Mouse (Mus musculus): Measurements from ENCODE around the gene Zmynd11. TPM values are rescaled to one million over a fixed set of nuclear protein-coding genes. Genes with fewer than 3 reads are reported as not detected.
"Not testable (repeated sequence)": the region's sequence is repeated elsewhere in the genome, so short reads cannot be mapped to it uniquely, and the experiment has no call there.

Zmynd11 gene
- polyA plus RNA-seq, 1 experiment from 2014 or later, result 152 TPM

GRCm38 (mm10) chr13:9760057-9760456, 5.1 kb downstream of the Zmynd11 start:
- Histone ChIP-seq H3K4me3 (no peak overlapping the region), H3K9me3 (no peaks in the 10 kb centered on the region), H3K36me3 (no peaks in the 10 kb centered on the region), H3K4me2 (no peak overlapping the region), H3K27ac (replicated peaks) (no peak overlapping the region), H3K4me1 (replicated peaks) (peaks cover 52% of the 10 kb centered on the region), H3K9ac (no peak overlapping the region), H3K27me3 (no peaks in the 10 kb centered on the region)
- no peak for ATAC-seq (ENCODE audit: low FRiP score, low read depth)
- WGBS, result 11% methylated on average over 6 of the region's 6 CpGs

- Histone ChIP-seq H3K36me3 (no peaks in the 10 kb centered on the region), H3K4me2 (peak overlapping the region; percentile 10), H3K4me1 (replicated peaks) (peaks cover 58% of the 10 kb centered on the region), H3K4me3 (no peak overlapping the region), H3K9me3 (no peaks in the 10 kb centered on the region), H3K9ac (no peak overlapping the region), H3K27me3 (no peaks in the 10 kb centered on the region), H3K27ac (replicated peaks) (0 out of 2 replicates have a peak overlapping the region, but pooled peaks have one; percentile 12)
- ATAC-seq (ENCODE audit: low FRiP score, low read depth), result peak; percentile 74; the same call in 1 of the 2 replicates
- WGBS, result 29% methylated on average over 9 of the region's 9 CpGs
Measured at GRCm38 (mm10) chr13:9757842-9758491, 7.2 kb downstream of the Zmynd11 start.

- Histone ChIP-seq H3K4me3 (no peak overlapping the region), H3K9ac (no peak overlapping the region), H3K36me3 (no peaks in the 10 kb centered on the region), H3K4me1 (replicated peaks) (peaks cover 32% of the 10 kb centered on the region), H3K4me2 (no peak overlapping the region), H3K27me3 (no peaks in the 10 kb centered on the region), H3K27ac (replicated peaks) (no peak overlapping the region), H3K9me3 (no peaks in the 10 kb centered on the region)
- no peak for ATAC-seq (ENCODE audit: low FRiP score, low read depth)
- 42% methylated on average over 3 of the region's 3 CpGs for WGBS
Measured at GRCm38 (mm10) chr13:9753706-9754105, 11.4 kb downstream of the Zmynd11 start.

- Histone ChIP-seq H3K4me2 (no peak overlapping the region), H3K36me3 (no peaks in the 10 kb centered on the region), H3K9ac (no peak overlapping the region), H3K27me3 (no peaks in the 10 kb centered on the region), H3K27ac (replicated peaks) (no peak overlapping the region), H3K9me3 (no peaks in the 10 kb centered on the region), H3K4me3 (no peak overlapping the region), H3K4me1 (replicated peaks) (peaks cover 14% of the 10 kb centered on the region)
- WGBS, result 19% methylated on average over 1 of the region's 1 CpGs
- no peak for ATAC-seq (ENCODE audit: low FRiP score, low read depth)
Measured at GRCm38 (mm10) chr13:9750320-9750719, 14.8 kb downstream of the Zmynd11 start.

- Histone ChIP-seq H3K9me3 (no peaks in the 10 kb centered on the region), H3K36me3 (no peaks in the 10 kb centered on the region), H3K4me1 (replicated peaks) (peaks cover 14% of the 10 kb centered on the region), H3K27ac (replicated peaks) (no peak overlapping the region), H3K4me2 (no peak overlapping the region), H3K9ac (no peak overlapping the region), H3K4me3 (no peak overlapping the region), H3K27me3 (no peaks in the 10 kb centered on the region)
- 72% methylated on average over 4 of the region's 4 CpGs for WGBS
- no peak for ATAC-seq (ENCODE audit: low FRiP score, low read depth)
Measured at GRCm38 (mm10) chr13:9749796-9750195, 15.3 kb downstream of the Zmynd11 start.

GRCm38 (mm10) chr13:9738190-9738589, 26.9 kb downstream of the Zmynd11 start:
- Histone ChIP-seq H3K4me2 (no peak overlapping the region), H3K27me3 (no peaks in the 10 kb centered on the region), H3K9ac (no peak overlapping the region), H3K36me3 (no peaks in the 10 kb centered on the region), H3K27ac (replicated peaks) (no peak overlapping the region), H3K9me3 (no peaks in the 10 kb centered on the region), H3K4me3 (no peak overlapping the region), H3K4me1 (replicated peaks) (peaks cover 9% of the 10 kb centered on the region)
- 56% methylated on average over 2 of the region's 2 CpGs for WGBS
- ATAC-seq (ENCODE audit: low FRiP score, low read depth), result peak; percentile 36

- no peak overlapping the region for H3K27ac ChIP-seq (replicated peaks)
- H3K4me2 ChIP-seq, result no peak overlapping the region
- no peaks in the 10 kb centered on the region for H3K9me3 ChIP-seq
- no peaks in the 10 kb centered on the region for H3K27me3 ChIP-seq
- 74% methylated on average over 5 of the region's 5 CpGs for WGBS
- peaks cover 9% of the 10 kb centered on the region for H3K4me1 ChIP-seq (replicated peaks)
- H3K9ac ChIP-seq, result no peak overlapping the region
- ATAC-seq (ENCODE audit: low FRiP score, low read depth), result no peak
- peaks cover 3% of the 10 kb centered on the region; the same call in 1 of the 2 replicates for H3K36me3 ChIP-seq
- H3K4me3 ChIP-seq, result no peak overlapping the region
Measured at GRCm38 (mm10) chr13:9737024-9737423, 28.1 kb downstream of the Zmynd11 start.

- H3K36me3 ChIP-seq; H3K27me3 ChIP-seq; H3K9me3 ChIP-seq; H3K4me3 ChIP-seq; H3K9ac ChIP-seq; H3K4me2 ChIP-seq; ATAC-seq (ENCODE audit: low FRiP score, low read depth); H3K4me1 ChIP-seq (replicated peaks); H3K27ac ChIP-seq (replicated peaks): not testable (repeated sequence)
- 94% methylated on average over 4 of the region's 5 CpGs for WGBS
Measured at GRCm38 (mm10) chr13:9732262-9732661, 32.9 kb downstream of the Zmynd11 start.

GRCm38 (mm10) chr13:9729073-9729472, 36.1 kb downstream of the Zmynd11 start:
- ATAC-seq (ENCODE audit: low FRiP score, low read depth), result no peak
- Histone ChIP-seq H3K4me3 (no peak overlapping the region), H3K27ac (replicated peaks) (no peak overlapping the region), H3K4me2 (no peak overlapping the region), H3K9me3 (no peaks in the 10 kb centered on the region), H3K4me1 (replicated peaks) (no peaks in the 10 kb centered on the region; the same call in 1 of the 2 replicates), H3K9ac (no peak overlapping the region), H3K36me3 (peaks cover 11% of the 10 kb centered on the region), H3K27me3 (no peaks in the 10 kb centered on the region)
- WGBS, result 82% methylated on average over 1 of the region's 1 CpGs

- Histone ChIP-seq H3K9me3 (no peaks in the 10 kb centered on the region), H3K27me3 (no peaks in the 10 kb centered on the region), H3K9ac (no peak overlapping the region), H3K4me2 (no peak overlapping the region), H3K36me3 (0 out of 2 replicates have a peak, but pooled peaks cover 7% of the 10 kb centered on the region), H3K4me1 (replicated peaks) (no peaks in the 10 kb centered on the region), H3K4me3 (no peak overlapping the region), H3K27ac (replicated peaks) (no peak overlapping the region)
- no peak for ATAC-seq (ENCODE audit: low FRiP score, low read depth)
- 91% methylated on average over 1 of the region's 1 CpGs for WGBS
Measured at GRCm38 (mm10) chr13:9715224-9715623, 49.9 kb downstream of the Zmynd11 start.

GRCm38 (mm10) chr13:9713462-9714134, 51.5 kb downstream of the Zmynd11 start:
- H3K4me3 ChIP-seq, result no peak overlapping the region
- no peaks in the 10 kb centered on the region for H3K4me1 ChIP-seq (replicated peaks)
- 79% methylated on average over 6 of the region's 6 CpGs for WGBS
- no peak overlapping the region for H3K9ac ChIP-seq
- H3K4me2 ChIP-seq, result no peak overlapping the region
- H3K36me3 ChIP-seq, result 0 out of 2 replicates have a peak, but pooled peaks cover 7% of the 10 kb centered on the region
- H3K27ac ChIP-seq (replicated peaks), result no peak overlapping the region
- H3K9me3 ChIP-seq, result no peaks in the 10 kb centered on the region
- 0 out of 2 replicates have a peak, but pooled peaks have one; percentile 42 for ATAC-seq (ENCODE audit: low FRiP score, low read depth)
- no peaks in the 10 kb centered on the region for H3K27me3 ChIP-seq

GRCm38 (mm10) chr13:9712971-9713370, 52.2 kb downstream of the Zmynd11 start:
- no peaks in the 10 kb centered on the region for H3K27me3 ChIP-seq
- WGBS, result 89% methylated on average over 3 of the region's 3 CpGs
- no peak overlapping the region for H3K9ac ChIP-seq
- H3K9me3 ChIP-seq, result no peaks in the 10 kb centered on the region
- 0 out of 2 replicates have a peak, but pooled peaks cover 7% of the 10 kb centered on the region for H3K36me3 ChIP-seq
- ATAC-seq (ENCODE audit: low FRiP score, low read depth), result no peak
- no peak overlapping the region for H3K27ac ChIP-seq (replicated peaks)
- no peaks in the 10 kb centered on the region for H3K4me1 ChIP-seq (replicated peaks)
- H3K4me3 ChIP-seq, result no peak overlapping the region
- no peak overlapping the region for H3K4me2 ChIP-seq
